Mouse (Mus musculus) liver, embryonic 12.5 days (tissue): ENCODE measurements around the gene Olfr214. TPM values are rescaled to one million over a fixed set of nuclear protein-coding genes. Genes with fewer than 3 reads are reported as not detected.

Experiments
- polyA plus RNA-seq: library from polyadenylated mRNA; unstranded; fragments of >200 nt; fragmentation: Nextera tagmentation; extraction: Ambion mirVana; gene quantifications from 2 replicates; pipeline ENCODE4 v1.2.1, GENCODE M21; 2016

Olfr214 gene
- polyA plus RNA-seq, 1 experiment from 2014 or later = not detected

Other genes with a start within 250 kb of the Olfr214 start
- gene March8, start 216.2 kb upstream of the Olfr214 start, polyA plus RNA-seq = 85.2 and 94.3 TPM in 2 replicates
- gene Alox5, start 93.1 kb upstream of the Olfr214 start, polyA plus RNA-seq = 3.9 and 4.0 TPM in 2 replicates
- gene Olfr211, start 65.1 kb upstream of the Olfr214 start, polyA plus RNA-seq = not detected in 2 replicates
- not detected in 2 replicates for gene Olfr212, start 47.7 kb upstream of the Olfr214 start, polyA plus RNA-seq
- not detected in 2 replicates for gene Olfr213, start 15.8 kb upstream of the Olfr214 start, polyA plus RNA-seq
- gene Gm5580, start 3.1 kb upstream of the Olfr214 start, polyA plus RNA-seq = 0.26 and 0.37 TPM in 2 replicates
- gene Olfr215, start 30.0 kb downstream of the Olfr214 start, polyA plus RNA-seq = not detected in 2 replicates
- 43.6 and 45.1 TPM in 2 replicates for gene Zfp422, start 74.8 kb downstream of the Olfr214 start, polyA plus RNA-seq
- gene Depp1, start 96.4 kb downstream of the Olfr214 start, polyA plus RNA-seq = 2.2 and 3.3 TPM in 2 replicates
- gene Rassf4, start 119.7 kb downstream of the Olfr214 start, polyA plus RNA-seq = 3.3 and 4.0 TPM in 2 replicates
- gene Tmem72, start 162.7 kb downstream of the Olfr214 start, polyA plus RNA-seq = 0.01 and 0.02 TPM in 2 replicates